Mouse (Mus musculus): Measurements from ENCODE around the gene 3110070M22Rik.
"Not testable (repeated sequence)": the region's sequence is repeated elsewhere in the genome, so short reads cannot be mapped to it uniquely, and the experiment has no call there.

The 3110070M22Rik gene

DNA sequence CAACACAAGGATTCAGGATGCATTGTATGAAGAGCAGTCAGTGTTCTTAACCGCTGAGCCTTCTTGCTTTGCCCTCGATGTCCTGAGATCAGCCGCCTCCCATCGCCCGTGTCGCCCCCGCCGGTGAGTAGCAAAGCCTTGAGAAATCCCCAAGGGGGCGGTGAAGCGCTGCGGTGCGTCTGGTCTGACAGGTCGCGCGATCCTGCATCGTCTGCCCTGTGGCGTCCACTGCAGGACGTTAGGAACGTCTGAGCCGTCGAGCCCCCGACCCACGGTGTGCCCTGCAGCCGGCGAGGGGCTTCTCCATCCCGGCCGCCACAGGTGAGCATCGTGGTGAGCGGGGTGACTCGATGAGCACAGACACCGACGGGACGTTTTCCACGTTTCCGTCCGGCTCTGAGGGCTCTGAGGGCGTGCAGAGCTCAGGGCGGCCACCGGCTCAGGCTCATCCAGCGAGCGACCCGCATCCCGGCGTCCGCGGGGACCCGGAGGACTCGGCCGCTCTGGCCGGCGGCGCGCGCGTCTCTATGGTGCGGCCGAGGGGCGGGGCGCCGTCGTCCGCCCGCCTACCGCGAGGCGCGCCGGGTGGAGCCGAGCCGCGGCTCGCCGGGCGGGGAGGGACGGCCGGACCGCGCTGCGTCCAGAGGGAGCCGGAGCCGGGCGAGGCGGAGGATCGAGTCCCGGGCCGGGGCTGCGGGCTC is at the start of gene 3110070M22Rik, which contains the start of gene Tmem267:
TSS of gene 3110070M22Rik (minus strand) at position 504 of the 701 bp plus-strand sequence.
TSS of gene Tmem267 (plus strand) at position 160 of the 701 bp plus-strand sequence.
- peak; percentile 87 for DNase-seq

DNA sequence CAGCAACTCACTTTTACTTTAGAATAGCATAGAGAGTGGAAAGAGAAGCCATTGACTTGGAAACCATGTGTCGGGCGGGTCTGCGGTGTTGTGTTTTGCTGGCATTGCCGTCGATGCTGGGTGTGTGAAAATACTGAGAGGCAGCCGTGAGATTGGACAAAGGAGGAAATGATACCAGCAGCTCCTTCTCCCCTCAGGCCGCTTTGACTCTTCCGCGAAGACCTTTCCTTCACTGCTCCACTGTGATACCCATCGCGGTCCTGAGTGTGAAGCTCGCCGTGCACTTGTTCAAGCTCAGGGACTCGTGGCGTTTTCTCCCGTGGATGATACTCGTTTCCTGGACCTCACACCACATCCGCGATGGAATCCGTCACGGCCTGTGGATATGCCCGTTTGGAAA is 6.8 kb upstream of the 3110070M22Rik start:
- not testable (repeated sequence) for DNase-seq

DNA sequence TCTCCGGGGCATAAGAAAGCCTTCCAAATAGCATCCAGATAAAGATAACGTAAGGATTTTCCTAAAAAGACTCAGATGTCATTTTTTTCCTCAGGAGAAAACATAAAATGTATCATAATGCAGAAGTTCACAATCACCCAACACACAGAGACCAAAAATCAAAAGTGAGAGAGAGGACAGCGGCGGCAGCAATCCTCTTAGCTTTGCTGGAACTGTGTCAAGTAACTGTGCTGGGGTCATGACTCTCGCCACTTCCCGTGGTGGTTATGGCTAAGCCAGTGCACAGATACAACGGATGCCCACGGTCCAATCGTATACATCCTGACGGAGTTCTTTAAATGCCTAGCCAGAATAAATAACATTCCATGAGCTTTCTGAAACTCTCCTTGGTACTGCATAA is 3.9 kb upstream of the 3110070M22Rik start:
- DNase-seq = not testable (repeated sequence)

DNA sequence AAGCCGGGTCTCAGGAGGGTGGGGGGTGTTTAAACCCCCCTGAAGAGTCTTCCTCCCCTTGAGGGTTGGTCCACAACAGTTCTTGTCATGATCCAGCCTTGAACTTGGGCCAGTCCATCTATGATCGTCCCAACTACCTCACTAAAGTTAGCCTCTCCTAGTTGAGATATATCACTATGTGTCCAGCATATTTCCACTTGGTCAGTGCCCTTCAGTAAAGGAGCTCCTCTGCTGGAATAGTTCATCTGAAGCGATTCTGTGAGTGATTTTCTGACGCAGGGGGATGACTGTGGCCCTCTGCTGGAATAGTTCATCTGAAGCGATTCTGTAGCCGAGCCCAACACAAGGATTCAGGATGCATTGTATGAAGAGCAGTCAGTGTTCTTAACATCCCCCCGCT is 829 bp downstream of the 3110070M22Rik start:
- peak; percentile 26 for DNase-seq

DNA sequence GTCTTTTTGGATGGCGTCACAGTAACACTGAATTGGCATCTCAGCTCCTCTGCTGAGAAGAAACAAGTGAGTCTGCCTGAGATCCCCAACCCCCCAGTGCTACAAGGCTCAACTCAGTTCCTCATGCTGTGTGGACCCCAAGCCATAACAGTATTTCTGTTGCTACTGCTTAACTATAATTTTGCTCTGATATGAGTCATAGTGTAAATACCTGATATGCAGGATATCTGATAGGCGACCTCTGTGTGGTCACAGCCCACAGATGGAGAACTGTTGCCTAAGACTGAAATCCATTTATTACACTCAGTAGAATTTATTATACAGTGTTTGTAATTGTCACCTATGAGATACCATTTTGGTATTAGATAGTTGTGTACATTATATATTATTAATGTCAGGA is 10.4 kb downstream of the 3110070M22Rik start:
- no peak for DNase-seq

DNA sequence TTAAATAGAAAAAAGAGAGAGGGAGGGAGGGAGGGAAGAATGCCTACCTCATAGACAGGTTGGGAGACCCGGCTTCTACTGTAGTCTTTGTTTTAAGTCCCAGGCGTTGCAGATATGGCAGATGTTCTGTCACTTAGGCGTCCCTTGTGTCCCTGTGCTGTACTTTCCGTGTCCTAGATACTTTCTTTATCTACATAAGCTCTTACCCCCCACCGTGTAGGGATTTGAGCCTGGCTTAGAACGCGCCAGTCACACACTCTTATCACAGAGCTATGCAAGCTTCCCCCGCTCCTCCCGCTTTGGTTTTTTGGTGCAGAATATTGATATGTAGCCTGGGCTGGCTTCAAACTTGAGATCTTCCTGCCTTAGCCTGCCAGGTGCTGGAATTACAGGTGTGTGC is 11.6 kb downstream of the 3110070M22Rik start:
- no peak for DNase-seq

DNA sequence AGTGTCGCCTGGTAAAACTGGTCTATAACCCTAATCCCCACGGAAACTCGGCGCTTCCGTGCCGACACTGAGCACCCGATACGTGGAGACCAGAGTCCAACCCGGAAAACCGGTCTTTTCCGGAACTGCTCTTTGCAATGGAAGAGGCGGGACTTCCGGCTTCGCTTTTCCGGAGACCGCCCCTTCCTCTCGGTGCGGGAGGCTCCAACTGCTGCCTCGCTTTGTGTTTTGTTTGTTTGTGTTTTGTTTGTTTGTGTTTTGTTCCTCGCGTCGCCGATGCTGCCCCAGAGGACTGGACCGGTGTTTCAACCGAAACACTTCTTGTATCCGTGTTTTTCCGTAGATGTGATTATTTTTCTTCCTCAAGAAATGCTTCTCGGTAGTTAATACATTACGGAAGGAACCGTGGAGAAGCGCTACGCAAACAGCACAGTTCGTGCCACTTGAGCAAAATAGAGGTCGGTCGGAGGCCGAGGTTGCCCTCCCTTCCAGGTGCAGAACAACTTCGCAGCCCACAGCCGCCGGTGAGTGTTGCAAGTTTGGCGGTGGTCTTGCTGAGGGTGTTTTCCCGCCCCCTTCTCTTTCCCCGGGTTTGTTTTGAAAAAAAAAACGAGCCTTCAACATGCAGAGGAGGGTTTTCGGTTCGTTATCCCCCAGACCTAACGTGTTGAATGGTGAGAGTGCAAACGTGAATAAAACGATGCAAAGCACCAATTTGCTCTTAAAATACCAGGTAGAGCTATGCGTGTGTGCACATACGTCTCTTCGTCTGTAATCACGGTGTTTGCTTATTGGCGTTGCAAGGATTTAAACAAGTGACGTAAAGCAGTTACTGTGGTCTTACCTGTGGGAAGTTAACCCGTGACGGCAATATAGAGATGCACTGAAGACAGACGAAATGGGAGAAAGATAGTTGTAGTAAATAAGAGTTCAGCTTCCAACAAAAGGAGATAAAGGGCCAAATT is 25.3 kb downstream of the 3110070M22Rik start, which contains the start of gene 4833420G17Rik:
TSS of gene 4833420G17Rik (plus strand) at position 173 of the 965 bp plus-strand sequence.
- DNase-seq = peak; percentile 86

DNA sequence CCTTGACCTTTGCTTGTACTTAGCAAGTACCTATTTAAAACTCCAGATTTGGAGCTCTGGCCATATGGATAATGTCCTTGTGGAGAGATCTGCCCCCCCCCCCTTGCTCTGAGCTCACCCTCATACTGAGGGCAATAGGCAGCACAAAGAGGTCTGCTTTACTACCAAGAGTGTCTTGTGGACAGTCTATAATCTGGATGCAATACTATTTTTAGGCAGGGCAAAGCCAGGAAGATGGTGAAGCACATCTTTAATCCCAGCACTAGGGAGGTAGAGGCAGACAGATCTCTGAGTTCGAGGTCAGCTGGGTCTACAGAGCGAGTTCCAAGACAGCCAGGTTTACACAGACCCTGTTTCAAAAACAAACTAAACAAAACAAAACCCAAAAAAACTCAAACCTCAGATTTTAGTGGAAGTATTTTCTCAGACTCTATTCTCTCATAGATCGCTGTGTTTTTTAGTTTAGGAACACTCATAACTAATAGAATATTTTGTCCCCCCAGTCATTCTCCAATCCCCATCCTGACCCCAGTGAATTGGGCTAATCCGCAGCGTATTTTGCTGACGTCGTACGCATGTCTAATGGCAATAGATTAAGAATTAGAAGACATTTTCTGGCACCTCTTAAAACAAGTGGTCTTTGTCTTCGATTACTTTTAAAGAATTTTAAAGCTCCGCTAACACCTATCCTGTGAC is 26.1 kb downstream of the 3110070M22Rik start:
- DNase-seq = no peak

DNA sequence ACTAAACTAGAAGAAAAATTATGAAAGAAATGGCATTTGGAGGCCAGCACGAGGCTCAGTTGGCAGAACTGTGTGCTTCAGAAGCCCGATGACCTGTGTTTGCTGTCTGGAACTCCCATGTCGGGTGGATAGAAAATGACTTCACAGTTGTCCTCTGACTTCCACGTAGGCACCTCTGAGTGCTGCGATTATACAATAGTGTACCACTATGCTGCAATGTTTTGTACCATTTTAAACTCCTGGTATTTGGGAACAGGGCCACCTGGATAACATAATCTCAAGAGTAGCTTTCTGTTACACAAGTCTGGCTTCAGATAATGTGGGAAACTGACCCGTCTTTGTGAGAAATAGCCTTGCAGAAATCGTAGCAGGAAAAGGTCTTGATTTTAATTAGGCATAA is 31.8 kb downstream of the 3110070M22Rik start:
- no peak for DNase-seq

DNA sequence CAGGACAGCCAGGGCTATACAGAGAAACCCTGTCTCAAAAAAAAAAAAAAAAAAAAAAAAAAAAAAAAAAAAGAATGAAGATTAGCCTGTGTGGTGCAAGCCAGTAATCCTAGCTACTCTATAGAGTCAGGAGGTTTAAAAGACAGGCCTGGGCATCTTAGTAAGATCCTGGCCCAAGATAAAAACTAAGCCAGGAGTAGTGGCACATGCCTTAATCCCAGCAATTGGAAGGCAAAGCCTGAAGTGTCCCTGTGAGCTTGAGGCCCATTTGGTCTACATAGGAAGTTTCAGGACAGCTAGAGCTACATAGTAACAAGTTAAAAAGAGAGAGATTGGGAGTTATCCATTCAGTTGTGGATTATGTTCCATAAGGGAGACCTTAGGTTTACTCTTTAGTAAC is 33.1 kb downstream of the 3110070M22Rik start:
- no peak for DNase-seq

DNA sequence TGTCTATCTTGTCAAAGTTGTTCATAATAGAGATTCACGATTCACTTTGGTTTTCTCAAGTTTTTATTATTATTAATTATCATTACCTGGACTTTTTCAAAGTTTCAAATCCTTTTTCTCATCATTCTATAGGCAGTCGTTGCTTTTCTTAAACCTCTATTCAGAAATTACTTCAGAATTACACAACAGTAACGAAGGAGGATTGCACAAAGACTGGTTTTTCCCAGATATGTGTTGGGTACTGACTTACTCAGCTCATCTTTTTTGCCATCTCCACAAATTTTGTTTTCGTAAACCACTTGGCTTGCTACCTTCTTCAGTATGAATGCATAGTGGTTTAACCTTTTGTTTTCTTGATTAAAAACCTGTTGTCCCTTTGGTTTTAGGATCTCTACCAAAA is 34.6 kb downstream of the 3110070M22Rik start:
- DNase-seq = no peak

DNA sequence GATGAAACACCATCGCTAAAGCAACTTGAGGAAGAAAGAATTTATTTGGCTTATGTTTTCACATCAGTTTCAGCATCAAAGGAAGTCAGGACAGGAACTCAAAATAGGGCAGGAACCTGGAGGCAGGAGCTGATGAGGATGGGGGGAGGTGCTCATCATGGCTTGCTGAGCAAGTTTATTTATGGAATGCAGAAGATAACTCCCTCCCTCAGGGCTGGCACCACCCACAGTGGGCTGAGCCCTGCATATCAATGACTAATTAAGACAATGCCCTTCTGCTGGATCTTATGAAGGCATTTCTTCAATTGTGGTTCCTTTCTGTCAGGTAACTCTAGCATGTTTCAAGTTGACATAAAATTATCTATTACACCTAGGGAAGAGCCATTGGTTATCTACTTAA is 45.9 kb downstream of the 3110070M22Rik start:
- DNase-seq = no peak
